Comparison of ENCODE assay signal across 9 mouse cellular contexts in the genomic region with DNA sequence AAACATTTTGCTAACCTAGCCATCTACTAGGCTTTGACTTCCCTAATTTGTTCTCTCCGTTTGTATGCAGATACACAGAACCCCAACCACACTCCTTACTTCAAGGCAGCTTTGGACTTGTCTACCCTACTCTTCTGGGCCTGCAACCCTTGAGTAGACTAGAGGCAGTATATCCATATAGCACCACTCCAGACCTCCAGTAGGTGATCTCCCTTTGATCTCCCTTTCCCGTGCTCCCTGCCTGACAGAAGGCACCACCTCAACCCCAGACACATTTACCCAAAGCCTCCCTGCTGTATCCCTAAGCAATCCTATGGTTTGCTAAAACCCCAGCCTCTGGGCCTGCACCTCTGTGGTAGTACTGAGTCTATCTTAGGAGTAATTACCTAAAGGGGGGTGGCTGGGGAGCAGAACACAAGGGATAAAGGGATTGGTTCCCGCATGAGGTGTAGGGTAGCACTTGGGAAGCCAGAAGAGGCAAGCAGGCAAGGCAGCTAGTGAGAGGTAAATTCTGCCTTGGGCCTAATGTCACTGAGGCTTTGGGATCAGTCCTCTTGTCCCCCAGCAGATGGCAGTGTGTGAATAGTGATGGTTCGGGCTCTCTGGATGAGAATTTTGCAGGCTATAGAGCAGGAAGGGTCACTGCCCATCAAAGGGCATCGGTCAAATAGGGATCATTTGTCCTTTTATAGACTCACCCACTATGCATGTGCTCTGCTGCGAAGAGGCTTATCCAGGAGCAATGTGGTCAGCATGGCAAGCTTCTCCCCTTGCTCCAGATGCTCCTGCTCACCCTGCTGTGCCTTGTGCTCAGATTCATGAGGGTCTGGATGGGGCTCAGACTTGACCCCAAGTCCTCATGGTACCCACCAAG. TPM values are rescaled to one million over a fixed set of nuclear protein-coding genes. Genes with fewer than 3 reads are reported as not detected.
DNase-seq lines count a peak whose midpoint lies in the region; ATAC-seq and TF ChIP-seq lines count a peak whose summit lies in the region.
"Had no signal": no experiment of that assay in that cellular context is flagged by ENCODE, and none has a peak within 500 bp of the region (broad histone marks: within the 10 kb centered on the region; RNA-seq: fewer than 3 reads in every experiment).

No protein-coding gene starts in this region.

- no peak overlapping the region for H3K4me2 ChIP-seq in kidney, embryonic 15.5 days
- no peak overlapping the region for H3K4me2 ChIP-seq in midbrain, postnatal 0 days (ENCODE audit: low read depth, low read length, poor library complexity, severe bottlenecking)
- H3K4me2 ChIP-seq: stomach, embryonic 15.5 days had no signal

- no peak overlapping the region for H3K9ac ChIP-seq in kidney, embryonic 15.5 days
- no peak overlapping the region for H3K9ac ChIP-seq in midbrain, postnatal 0 days (replicated peaks; ENCODE audit: low read length, poor library complexity, severe bottlenecking)
- H3K9ac ChIP-seq: stomach, embryonic 15.5 days had no signal

- H3K9me3 ChIP-seq in kidney, embryonic 15.5 days (replicated peaks): no peaks in the 10 kb centered on the region
- no peaks in the 10 kb centered on the region for H3K9me3 ChIP-seq in midbrain, postnatal 0 days (ENCODE audit: low read length)
- H3K9me3 ChIP-seq: stomach, embryonic 15.5 days had no signal

- peak; percentile 87 for TF ChIP-seq CTCF in midbrain, postnatal 0 days (IDR thresholded peaks at IDR 0.05)

- ATAC-seq in kidney, embryonic 15.5 days (replicated peaks; ENCODE audit: low FRiP score): no peak
- peak; percentile 60 for ATAC-seq in midbrain, postnatal 0 days (ENCODE audit: low FRiP score)

- WGBS in kidney, embryonic 15.5 days: 30% methylated on average over 6 of the region's 6 CpGs
- 28% methylated on average over 6 of the region's 6 CpGs for WGBS in midbrain, postnatal 0 days

- intact Hi-C loops in left cerebral cortex, postnatal 10 days (cut with DNase I): loop anchor here (5.0 kb wide), 2 partner anchors 74 to 329 kb away; no protein-coding TSS in a partner anchor

- H3K36me3 ChIP-seq in kidney, embryonic 15.5 days: no peaks in the 10 kb centered on the region
- no peaks in the 10 kb centered on the region for H3K36me3 ChIP-seq in midbrain, postnatal 0 days (ENCODE audit: insufficient read depth, low read length)
- H3K36me3 ChIP-seq: stomach, embryonic 15.5 days had no signal

- no peak overlapping the region for H3K27ac ChIP-seq in kidney, embryonic 15.5 days
- H3K27ac ChIP-seq in midbrain, postnatal 0 days (ENCODE audit: low read depth, low read length): no peak overlapping the region
- H3K27ac ChIP-seq: stomach, embryonic 15.5 days had no signal

- H3K4me3 ChIP-seq in kidney, embryonic 15.5 days (replicated peaks): no peak overlapping the region
- H3K4me3 ChIP-seq in midbrain, postnatal 0 days (ENCODE audit: low read depth, low read length): no peak overlapping the region
- H3K4me3 ChIP-seq: stomach, embryonic 15.5 days had no signal

- H3K27me3 ChIP-seq in kidney, embryonic 15.5 days: no peaks in the 10 kb centered on the region
- no peaks in the 10 kb centered on the region for H3K27me3 ChIP-seq in midbrain, postnatal 0 days (ENCODE audit: insufficient read depth, low read length)
- H3K27me3 ChIP-seq: stomach, embryonic 15.5 days had no signal

- no peaks in the 10 kb centered on the region for H3K4me1 ChIP-seq in kidney, embryonic 15.5 days
- no peaks in the 10 kb centered on the region for H3K4me1 ChIP-seq in midbrain, postnatal 0 days (ENCODE audit: insufficient read depth, low read length)
- H3K4me1 ChIP-seq: stomach, embryonic 15.5 days had no signal

- DNase-seq in kidney, adult 18-20 months: peak; percentile 7
- DNase-seq in Muller cell, postnatal 12 days (ENCODE audit: inconsistent ontology term): peak; percentile 37
- peak; percentile 82 to 86 for DNase-seq in cerebellum, postnatal 14 days
- peak; percentile 24 for DNase-seq in heart, adult 8-10 months (ENCODE audit: low spot score)
- DNase-seq in left cerebral cortex, postnatal 10 days (ENCODE audit: extremely low spot score in 1 of 2, low spot score in 2 of 2): peak; percentile 35 to 40
- peak; percentile 64 for DNase-seq in midbrain, postnatal 0 days (ENCODE audit: low spot score)
- no peak for DNase-seq in spleen, adult 18-20 months

RNA-seq across cellular contexts. Expression of gene Ric3, which starts 15.3 kb away (rescaled TPM):
- 1.7 and 2.1 TPM in 2 replicates for polyA plus RNA-seq in kidney, embryonic 15.5 days (2015; fragmentation: Nextera tagmentation; extraction: Ambion mirVana)
- 1 to 10 TPM; 2.1 to 5.0 (median 2.9) TPM for total RNA-seq in heart, adult 8-10 months (2022)
- total RNA-seq in left cerebral cortex, postnatal 10 days (2021): 10 to 100 TPM; 50.0 to 53.7 TPM
- total RNA-seq in midbrain, postnatal 0 days (2014; rRNA removed): 62.8 and 65.0 TPM in 2 replicates
- 42.1 and 42.2 TPM in 2 replicates for polyA plus RNA-seq in midbrain, postnatal 0 days (2015; fragmentation: Nextera tagmentation; extraction: Ambion mirVana)

Comparison
In these comparisons a context has a peak if more than half of its experiments do, and no peak if none do; other contexts are left out.
1. DNase-seq: peak in kidney, adult 18-20 months (single experiment), Muller cell, postnatal 12 days (single experiment), cerebellum, postnatal 14 days (2 of 2), heart, adult 8-10 months (single experiment), left cerebral cortex, postnatal 10 days (2 of 2) and midbrain, postnatal 0 days (single experiment); none in spleen, adult 18-20 months (0 of 2).
2. RNA of gene Ric3, which starts 15.3 kb away (total RNA-seq): 62.8 to 65.0 TPM in midbrain, postnatal 0 days and 50.0 to 53.7 TPM in left cerebral cortex, postnatal 10 days; 2.1 to 5.0 TPM in heart, adult 8-10 months; every median in the first group is over 4 times any median in the second.